Mouse (Mus musculus) MEL (cell line): ENCODE measurements around the gene Mrps35. TPM values are rescaled to one million over a fixed set of nuclear protein-coding genes. Genes with fewer than 3 reads are reported as not detected.

ENCODE experiments used
- DNase-seq: peaks from one replicate; pipeline ENCODE4 v3.0.0; 2011; ENCODE audit warnings: low read depth, low spot score
- H3K27ac ChIP-seq: 2 replicates; pipeline ENCODE4 v1.5.1; 2012; ENCODE audit warnings: low read depth, mild to moderate bottlenecking, control low read depth, low read length, moderate library complexity; ENCODE audit not compliant: control insufficient read depth
- H3K27me3 ChIP-seq, 2 experiments: fragments of 150-350 bp in 1 of 2; sonication (generic) in 1 of 2; 2 replicates each; pipeline ENCODE4 v1.6.1; 2012; ENCODE audit warnings: low read length in 2 of 2, mild to moderate bottlenecking in 2 of 2, improper control_type of control experiment in 1 of 2, moderate library complexity in 1 of 2; ENCODE audit not compliant: insufficient read depth in 2 of 2, control insufficient read depth in 1 of 2
- H3K36me3 ChIP-seq, 2 experiments: 2 replicates each; pipeline ENCODE4 v1.6.1; 2012 to 2014; ENCODE audit warnings: low read length in 2 of 2, improper control_type of control experiment in 1 of 2, inconsistent platforms in 1 of 2, mild to moderate bottlenecking in 1 of 2; ENCODE audit not compliant: insufficient read depth in 2 of 2, control insufficient read depth in 1 of 2
- H3K4me1 ChIP-seq, 2 experiments: fragments of 150-350 bp in 1 of 2; sonication (generic) in 1 of 2; 2 replicates each; pipeline ENCODE4 v1.6.1; 2012; ENCODE audit warnings: low read length in 2 of 2, improper control_type of control experiment in 1 of 2, mild to moderate bottlenecking in 1 of 2; ENCODE audit not compliant: insufficient read depth in 2 of 2, control insufficient read depth in 1 of 2
- H3K4me3 ChIP-seq, 2 experiments: fragments of 150-350 bp in 1 of 2; sonication (generic) in 1 of 2; 2 replicates each; pipeline ENCODE4 v1.5.1; 2012; ENCODE audit warnings: low read depth in 2 of 2, low read length in 2 of 2, mild to moderate bottlenecking in 2 of 2, moderate library complexity in 2 of 2, control low read depth in 1 of 2, improper control_type of control experiment in 1 of 2; ENCODE audit not compliant: control insufficient read depth in 1 of 2, insufficient read depth in 1 of 2
- H3K79me2 ChIP-seq: 2 replicates; pipeline ENCODE4 v1.6.1; 2012; ENCODE audit warnings: mild to moderate bottlenecking, low read length, moderate library complexity; ENCODE audit not compliant: control insufficient read depth, poor library complexity, insufficient read depth
- H3K9ac ChIP-seq: 2 replicates; pipeline ENCODE4 v1.6.1; 2012; ENCODE audit warnings: low read depth, mild to moderate bottlenecking, control low read depth, low read length, moderate library complexity; ENCODE audit not compliant: control insufficient read depth, poor library complexity, severe bottlenecking
- H3K9me3 ChIP-seq: fragments of 150-350 bp; sonication (generic); replicated peaks from 2 replicates; pipeline ENCODE4 v1.6.1; 2012; ENCODE audit warnings: mild to moderate bottlenecking, low read length, improper control_type of control experiment, moderate library complexity; ENCODE audit not compliant: insufficient read depth
- BHLHE40 ChIP-seq: IDR thresholded peaks from 2 replicates; pipeline ENCODE4 v1.6.1; 2012; ENCODE audit warnings: low read depth, mild to moderate bottlenecking, inconsistent platforms, low read length, improper control_type of control experiment, borderline replicate concordance
- CHD1 ChIP-seq: IDR thresholded peaks from 2 replicates; pipeline ENCODE4 v1.6.1; 2012; ENCODE audit warnings: low read depth, mild to moderate bottlenecking, inconsistent platforms, low read length, improper control_type of control experiment
- CTCF ChIP-seq, 3 experiments: IDR thresholded peaks in 2 of 3; conservative IDR thresholded peaks in 1 of 3; 2 replicates each; pipeline ENCODE4 v1.5.1; 2011 to 2012; ENCODE audit warnings: low read length in 3 of 3, low read depth in 2 of 3, mild to moderate bottlenecking in 2 of 3, improper control_type of control experiment in 1 of 3, inconsistent platforms in 1 of 3, mixed read lengths in 1 of 3, moderate library complexity in 1 of 3; ENCODE audit not compliant: control insufficient read depth in 1 of 3, insufficient read depth in 1 of 3, poor library complexity in 1 of 3, severe bottlenecking in 1 of 3
- ELF1 ChIP-seq: IDR thresholded peaks from 2 replicates; pipeline ENCODE4 v1.6.1; 2014; ENCODE audit warnings: low read depth, mild to moderate bottlenecking, inconsistent platforms, low read length, improper control_type of control experiment, moderate library complexity
- EP300 ChIP-seq, 2 experiments: IDR thresholded peaks; 2 replicates each; pipeline ENCODE4 v1.6.1; 2011; ENCODE audit warnings: improper control_type of control experiment in 2 of 2, low read length in 2 of 2, low read depth in 1 of 2, mild to moderate bottlenecking in 1 of 2
- GABPA ChIP-seq: IDR thresholded peaks from 2 replicates; pipeline ENCODE4 v1.6.1; 2012; ENCODE audit warnings: low read depth, mild to moderate bottlenecking, inconsistent platforms, low read length, improper control_type of control experiment, moderate library complexity
- GATA1 ChIP-seq: IDR thresholded peaks from 2 replicates; pipeline ENCODE4 v1.6.1; 2011; ENCODE audit warnings: low read depth, low read length, improper control_type of control experiment
- JUND ChIP-seq: IDR thresholded peaks from 2 replicates; pipeline ENCODE4 v1.6.1; 2011; ENCODE audit warnings: low read depth, mild to moderate bottlenecking, improper control_type of control experiment, low read length
- MAX ChIP-seq: IDR thresholded peaks from 2 replicates; pipeline ENCODE4 v1.6.1; 2011; ENCODE audit warnings: low read length, improper control_type of control experiment
- MAZ ChIP-seq: IDR thresholded peaks from 2 replicates; pipeline ENCODE4 v1.6.1; 2012; ENCODE audit warnings: low read depth, mild to moderate bottlenecking, inconsistent platforms, low read length, improper control_type of control experiment
- MEF2A ChIP-seq: IDR thresholded peaks from 2 replicates; pipeline ENCODE4 v1.6.1; 2014; ENCODE audit warnings: low read depth, mild to moderate bottlenecking, inconsistent platforms, low read length, improper control_type of control experiment; ENCODE audit not compliant: poor library complexity, insufficient replicate concordance, severe bottlenecking; ENCODE audit errors: extremely low read depth
- MYC ChIP-seq: IDR thresholded peaks from 2 replicates; pipeline ENCODE4 v1.6.1; 2011; ENCODE audit warnings: low read depth, mild to moderate bottlenecking, low read length, improper control_type of control experiment, moderate library complexity
- NELFE ChIP-seq: IDR thresholded peaks from 2 replicates; pipeline ENCODE4 v1.6.1; 2011; ENCODE audit warnings: low read depth, low read length, improper control_type of control experiment
- NRF1 ChIP-seq: IDR thresholded peaks from 2 replicates; pipeline ENCODE4 v1.6.1; 2014; ENCODE audit warnings: low read depth, mild to moderate bottlenecking, inconsistent platforms, low read length, improper control_type of control experiment, moderate library complexity; ENCODE audit not compliant: poor library complexity, insufficient read depth, severe bottlenecking
- POLR2AphosphoS2 ChIP-seq: IDR thresholded peaks from 2 replicates; pipeline ENCODE4 v1.6.1; 2011; ENCODE audit warnings: low read length, improper control_type of control experiment
- POLR2AphosphoS5 ChIP-seq: IDR thresholded peaks from 2 replicates; pipeline ENCODE4 v1.6.1; 2012; ENCODE audit warnings: low read depth, borderline replicate concordance, mild to moderate bottlenecking, inconsistent platforms, low read length, moderate library complexity, mixed read lengths
- SMC3 ChIP-seq: IDR thresholded peaks from 2 replicates; pipeline ENCODE4 v1.6.1; 2011; ENCODE audit warnings: low read depth, low read length, improper control_type of control experiment
- TBP ChIP-seq: IDR thresholded peaks from 2 replicates; pipeline ENCODE4 v1.8.0; 2011; ENCODE audit warnings: low read depth, low read length, improper control_type of control experiment
- TCF12 ChIP-seq: IDR thresholded peaks from 2 replicates; pipeline ENCODE4 v1.6.1; 2014; ENCODE audit warnings: low read depth, mild to moderate bottlenecking, inconsistent platforms, low read length, improper control_type of control experiment, moderate library complexity
- UBTF ChIP-seq: IDR thresholded peaks from 2 replicates; pipeline ENCODE4 v1.6.1; 2012; ENCODE audit warnings: low read depth, mild to moderate bottlenecking, inconsistent platforms, low read length, improper control_type of control experiment, moderate library complexity, borderline replicate concordance; ENCODE audit not compliant: insufficient read depth
- USF1 ChIP-seq: IDR thresholded peaks from 2 replicates; pipeline ENCODE4 v1.6.1; 2014; ENCODE audit warnings: low read depth, mild to moderate bottlenecking, inconsistent platforms, low read length, improper control_type of control experiment, moderate library complexity
- USF2 ChIP-seq, 2 experiments: IDR thresholded peaks; 2 replicates each; pipeline ENCODE4 v1.6.1; 2011 to 2012; ENCODE audit warnings: improper control_type of control experiment in 2 of 2, low read length in 2 of 2, borderline replicate concordance in 1 of 2, inconsistent platforms in 1 of 2, low read depth in 1 of 2, mild to moderate bottlenecking in 1 of 2; ENCODE audit not compliant: insufficient read depth in 1 of 2
- ZKSCAN1 ChIP-seq: IDR thresholded peaks from 2 replicates; pipeline ENCODE4 v1.6.1; 2012; ENCODE audit warnings: low read depth, mild to moderate bottlenecking, inconsistent platforms, low read length, improper control_type of control experiment, moderate library complexity
- ZMIZ1 ChIP-seq: IDR thresholded peaks from 2 replicates; pipeline ENCODE4 v1.6.1; 2012; ENCODE audit warnings: low read depth, mild to moderate bottlenecking, inconsistent platforms, low read length, improper control_type of control experiment, moderate library complexity
- polyA plus RNA-seq, 2 experiments: library from polyadenylated mRNA; stranded (reverse) in 1 of 2; unstranded in 1 of 2; fragments of >175 nt in 1 of 2; fragments of >200 nt in 1 of 2; gene quantifications; 2 replicates each; pipeline versions ENCODE4 v1.2.1 to v1.2.4; 2012; ENCODE audit warnings: low replicate concordance in 2 of 2, low read depth in 1 of 2; ENCODE audit not compliant: insufficient read length in 2 of 2, insufficient read depth in 1 of 2, missing spikeins in 1 of 2
- total RNA-seq: library from RNA; depleted of rRNA; stranded (reverse); fragments of 300-350 nt; gene quantifications from 2 replicates; pipeline ENCODE4 v1.2.3, GENCODE M21; 2012

The Mrps35 gene
- total and polyA plus RNA-seq, 3 experiments = 99.0 to 148 TPM; not detected in 1

DNA sequence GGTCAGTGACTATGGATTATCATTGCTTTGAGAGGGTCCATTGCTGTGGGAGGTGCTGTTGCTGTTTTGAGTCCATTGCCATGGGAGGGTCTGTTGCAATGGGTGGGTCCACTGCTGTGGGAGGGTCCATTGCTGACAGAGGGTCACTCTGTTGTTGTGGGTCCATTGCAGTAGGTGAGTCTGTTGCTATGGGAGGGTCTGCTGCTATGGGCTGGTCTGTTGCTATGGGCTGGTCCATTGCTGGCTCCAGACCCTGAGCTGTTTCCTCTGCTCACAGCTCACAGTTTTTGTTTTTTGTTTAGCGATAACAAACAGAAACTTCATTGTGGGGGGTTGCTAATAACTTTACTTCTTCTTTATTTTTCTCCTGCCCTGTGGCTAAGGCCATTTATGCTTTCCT is 63.0 kb downstream of the Mrps35 start:
- TF ChIP-seq TCF12 (no peak), BHLHE40 (no peak), CTCF (IDR thresholded peaks at IDR 0.05 in 2 of 3, conservative IDR thresholded peaks at IDR 0.05 in 1 of 3; ENCODE audit: control insufficient read depth in 1 of 3, insufficient read depth in 1 of 3, low read depth in 2 of 3, low read length in 3 of 3, poor library complexity in 1 of 3, severe bottlenecking in 1 of 3) (no peak), MEF2A (no peak), TBP (no peak), ELF1 (no peak), MYC (no peak), NRF1 (no peak)
- no peak overlapping the region for H3K4me3 ChIP-seq
- H3K9me3 ChIP-seq = no peaks in the 10 kb centered on the region
- no peak overlapping the region for H3K9ac ChIP-seq
- no peaks in the 10 kb centered on the region for H3K27me3 ChIP-seq
- no peaks in the 10 kb centered on the region; a peak in 2 of 4 replicates for H3K4me1 ChIP-seq
- DNase-seq = no peak
- no peak overlapping the region for H3K27ac ChIP-seq
- H3K79me2 ChIP-seq = peaks cover 2% of the 10 kb centered on the region; the same call in 1 of the 2 replicates
- peaks cover 0 to 13% of the 10 kb centered on the region in 2 experiments; a peak in 2 of 4 replicates for H3K36me3 ChIP-seq

DNA sequence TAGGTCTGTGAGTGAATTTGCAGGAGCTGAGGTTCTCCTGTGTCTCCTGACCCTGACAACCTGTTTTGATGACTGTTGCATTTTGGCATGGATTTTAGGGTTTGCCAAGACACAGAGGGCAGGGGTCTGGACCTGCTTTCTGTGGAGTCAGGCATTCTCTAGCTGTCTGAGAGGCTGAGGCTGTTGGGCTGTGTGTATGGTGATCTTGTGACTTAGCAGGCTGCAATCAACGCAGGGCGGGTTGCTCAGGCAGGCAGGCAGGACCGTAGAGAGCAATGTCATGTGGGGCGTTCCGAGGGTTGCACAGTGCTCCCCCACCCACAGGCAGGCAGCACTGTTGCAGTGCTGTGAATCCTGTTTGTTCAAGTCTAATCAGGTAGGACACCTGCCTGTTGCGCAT is 64.2 kb downstream of the Mrps35 start:
- H3K9ac ChIP-seq = no peak overlapping the region
- no peaks in the 10 kb centered on the region; a peak in 2 of 4 replicates for H3K4me1 ChIP-seq
- TF ChIP-seq JUND (no peak), EP300 (IDR thresholded peaks at IDR 0.05; ENCODE audit: low read depth in 1 of 2, low read length in 2 of 2) (no peak), MAZ (no peak), ZMIZ1 (no peak)
- H3K27ac ChIP-seq = no peak overlapping the region
- H3K36me3 ChIP-seq = peaks cover 0 to 11% of the 10 kb centered on the region in 2 experiments; a peak in 2 of 4 replicates
- H3K27me3 ChIP-seq = no peaks in the 10 kb centered on the region
- H3K4me3 ChIP-seq = no peak overlapping the region
- H3K9me3 ChIP-seq = no peaks in the 10 kb centered on the region
- DNase-seq = no peak
- H3K79me2 ChIP-seq = peaks cover 2% of the 10 kb centered on the region; the same call in 1 of the 2 replicates

DNA sequence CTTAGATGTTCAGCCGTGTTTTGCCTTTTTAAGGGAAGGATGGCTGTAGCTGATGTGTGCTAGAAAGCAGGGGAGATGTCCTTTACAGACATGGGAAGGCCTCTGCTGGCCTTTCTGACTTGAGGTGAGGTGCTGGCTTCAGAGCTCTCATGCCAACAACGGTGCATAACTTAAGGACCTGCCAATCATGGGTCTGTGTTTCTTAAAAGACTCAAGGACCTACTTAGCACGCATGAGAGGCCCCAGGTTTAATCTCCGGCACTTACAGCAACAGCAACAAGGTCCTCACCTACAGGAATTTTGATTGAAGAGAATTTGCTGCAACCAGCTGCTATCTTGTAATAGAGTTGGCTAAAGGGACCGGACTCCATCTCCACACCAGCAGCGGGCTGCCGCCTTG is 66.7 kb downstream of the Mrps35 start:
- Histone ChIP-seq H3K79me2 (no peaks in the 10 kb centered on the region), H3K36me3 (peaks cover 0 to 7% of the 10 kb centered on the region in 2 experiments; a peak in 2 of 4 replicates), H3K9me3 (no peaks in the 10 kb centered on the region), H3K27ac (no peak overlapping the region), H3K9ac (no peak overlapping the region), H3K4me1 (no peaks in the 10 kb centered on the region; a peak in 2 of 4 replicates), H3K27me3 (no peaks in the 10 kb centered on the region), H3K4me3 (no peak overlapping the region)
- no peak for DNase-seq
- TF ChIP-seq GATA1 (no peak), USF1 (no peak), ZKSCAN1 (no peak), USF2 (IDR thresholded peaks at IDR 0.05; ENCODE audit: borderline replicate concordance in 1 of 2, insufficient read depth in 1 of 2, low read depth in 1 of 2, low read length in 2 of 2) (no peak), MYC (no peak), NELFE (no peak), EP300 (IDR thresholded peaks at IDR 0.05; ENCODE audit: low read depth in 1 of 2, low read length in 2 of 2) (no peak), SMC3 (no peak), MAX (no peak), CHD1 (no peak), BHLHE40 (no peak), POLR2AphosphoS2 (no peak), UBTF (no peak), POLR2AphosphoS5 (no peak), GABPA (no peak), MEF2A (no peak), ELF1 (no peak)
